Mouse (Mus musculus): ENCODE results near the gene Gpr12.
A peak's percentile ranks its signal among the peaks of the same experiment; 100 is the strongest.
"Not testable (repeated sequence)": the region's sequence is repeated elsewhere in the genome, so short reads cannot be mapped to it uniquely, and the experiment has no call there.

Gene Gpr12

DNA sequence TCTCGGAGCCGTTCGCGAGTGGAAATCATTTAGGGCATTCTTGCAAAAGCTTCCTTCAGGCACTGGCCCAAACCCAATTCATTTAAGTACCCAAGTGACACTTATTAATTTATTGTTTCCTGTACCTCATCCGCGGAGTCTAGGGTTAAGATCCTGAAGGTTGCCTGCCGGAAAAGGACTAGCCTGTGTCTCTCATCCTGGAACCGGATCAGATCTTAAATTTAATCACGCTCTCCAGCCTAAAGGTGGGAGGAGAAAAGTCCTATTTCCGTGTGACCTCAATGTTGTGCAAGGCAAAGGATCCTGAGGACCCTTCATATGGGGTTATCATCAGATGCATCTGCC, 240 bp upstream of the Gpr12 start:
- no peak for DNase-seq

DNA sequence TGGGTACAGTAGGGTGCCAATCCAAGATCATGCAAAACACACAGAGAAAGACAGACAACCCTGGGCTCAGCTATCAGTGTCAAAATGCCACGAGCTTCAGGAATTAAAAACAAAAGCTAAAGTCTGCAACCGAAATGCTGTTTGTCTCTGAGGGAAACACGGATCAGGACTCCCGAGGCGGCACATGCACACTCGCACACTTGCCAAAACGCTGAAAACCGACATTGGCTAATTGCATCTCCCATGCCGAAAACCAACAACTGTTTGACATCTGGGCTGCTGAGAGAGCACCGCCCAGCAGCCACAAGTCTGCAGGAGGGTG, 922 bp downstream of the Gpr12 start:
- no peak for DNase-seq

DNA sequence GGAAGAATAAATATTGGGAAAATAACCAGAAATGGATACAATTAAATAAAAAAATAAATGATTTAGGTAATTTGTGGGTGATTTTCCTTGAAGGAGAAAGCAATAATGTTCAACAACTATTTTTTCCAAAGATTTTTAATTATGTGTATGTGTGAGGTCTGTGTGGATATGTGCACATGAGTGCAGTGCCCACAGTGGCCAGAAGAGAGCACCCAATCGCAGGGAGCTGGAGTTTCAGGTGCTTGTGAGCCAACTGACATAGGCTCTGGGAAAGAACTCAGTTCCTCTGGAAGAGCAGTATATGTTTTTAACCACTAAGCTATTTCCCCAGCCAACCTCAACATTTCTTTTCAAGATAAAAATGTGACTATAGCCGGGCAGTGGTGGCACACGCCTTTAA, 8.4 kb downstream of the Gpr12 start:
- DNase-seq = no peak

DNA sequence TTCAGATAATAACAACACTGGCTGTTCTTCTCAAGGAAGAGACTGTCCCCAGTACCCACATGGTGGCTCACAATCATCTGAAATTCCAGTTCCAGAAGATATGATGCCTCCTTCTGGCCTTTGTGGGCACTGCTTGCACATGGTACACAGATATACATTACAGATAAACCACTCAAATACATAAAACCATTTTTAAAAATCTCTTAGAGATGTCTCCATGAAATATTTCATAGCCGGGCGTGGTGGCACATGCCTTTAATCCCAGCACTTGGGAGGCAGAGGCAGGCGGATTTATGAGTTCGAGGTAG, 12.3 kb downstream of the Gpr12 start:
- DNase-seq = not testable (repeated sequence)

DNA sequence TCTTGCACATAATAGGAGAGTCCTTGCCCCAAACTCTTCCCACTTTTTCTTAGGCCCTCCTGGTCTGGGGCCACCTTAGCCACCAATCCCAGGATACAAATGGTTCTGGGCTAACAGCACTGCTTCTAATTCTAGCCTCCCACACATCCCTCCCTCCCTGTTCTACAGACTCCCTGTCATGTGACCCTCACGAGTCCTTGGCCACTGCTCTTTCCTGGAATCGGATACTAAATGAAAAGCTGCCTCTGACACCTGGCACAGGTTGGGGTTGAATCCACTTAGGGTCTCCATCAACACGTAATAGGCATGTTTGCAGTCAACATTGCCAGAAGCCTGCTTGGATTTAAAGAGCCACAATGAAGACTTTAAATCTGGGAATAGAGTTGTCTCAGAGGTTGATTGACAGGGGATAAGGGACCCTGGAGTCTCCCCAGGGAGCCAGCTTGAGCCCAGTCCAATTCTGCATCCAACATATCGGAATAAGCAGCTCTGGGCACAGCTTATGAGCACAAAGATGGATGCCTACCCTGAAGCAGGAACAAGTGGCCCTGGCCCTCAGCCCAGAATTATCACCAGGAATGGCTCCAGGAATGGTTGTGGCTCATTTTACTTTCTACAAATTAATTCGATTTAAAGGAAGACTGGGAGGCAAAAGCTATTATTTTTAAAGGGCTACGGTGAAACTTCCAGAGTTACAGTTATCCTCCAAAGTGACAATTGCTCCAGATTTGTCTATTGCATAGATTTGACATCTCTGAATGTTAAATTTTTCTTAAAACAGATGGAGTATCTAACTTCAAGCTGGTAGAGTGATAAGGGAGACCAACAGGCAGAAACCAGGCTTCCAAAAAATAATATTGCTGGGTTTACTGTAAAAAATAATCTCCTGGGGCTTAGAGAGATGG, 13.0 kb downstream of the Gpr12 start:
- DNase-seq = peak; percentile 85

DNA sequence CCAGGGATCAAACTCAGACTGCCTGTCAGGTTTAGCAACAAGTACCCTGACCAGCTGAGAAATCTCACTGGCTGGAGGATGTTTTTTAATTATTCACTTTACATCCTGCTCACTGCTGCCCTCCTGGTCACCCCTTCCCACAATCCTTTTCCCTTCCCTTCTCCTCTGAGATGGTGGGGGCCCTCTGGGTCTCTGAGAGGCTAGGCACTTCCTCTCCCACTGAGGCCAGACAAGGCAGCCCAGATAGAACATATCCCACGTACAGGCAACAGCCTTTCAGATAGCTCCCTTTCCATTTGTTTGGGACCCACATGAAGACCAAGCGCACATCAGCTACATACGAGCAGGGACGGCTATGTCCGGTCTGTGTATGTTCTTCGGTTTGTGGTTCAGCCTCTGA, 14.9 kb downstream of the Gpr12 start:
- DNase-seq = not testable (repeated sequence)

DNA sequence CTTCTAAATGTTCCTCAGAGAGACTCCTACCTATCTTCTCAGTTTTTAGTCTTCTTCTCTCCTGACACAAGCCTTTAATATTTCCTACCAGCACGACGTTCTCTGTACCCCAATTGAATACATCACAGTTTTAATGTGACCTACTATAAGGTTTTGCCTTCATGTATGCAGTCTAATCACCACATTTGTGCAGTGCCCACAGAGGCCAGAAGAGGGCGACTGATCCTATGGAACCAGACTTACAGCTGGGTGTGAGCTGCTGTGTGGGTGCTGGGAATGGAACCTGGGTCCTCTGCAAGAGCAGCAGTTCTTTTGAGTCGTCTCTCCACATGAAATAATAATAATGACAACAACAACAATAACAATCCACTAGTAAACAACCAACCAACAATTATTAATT, 18.0 kb downstream of the Gpr12 start:
- no peak for DNase-seq

DNA sequence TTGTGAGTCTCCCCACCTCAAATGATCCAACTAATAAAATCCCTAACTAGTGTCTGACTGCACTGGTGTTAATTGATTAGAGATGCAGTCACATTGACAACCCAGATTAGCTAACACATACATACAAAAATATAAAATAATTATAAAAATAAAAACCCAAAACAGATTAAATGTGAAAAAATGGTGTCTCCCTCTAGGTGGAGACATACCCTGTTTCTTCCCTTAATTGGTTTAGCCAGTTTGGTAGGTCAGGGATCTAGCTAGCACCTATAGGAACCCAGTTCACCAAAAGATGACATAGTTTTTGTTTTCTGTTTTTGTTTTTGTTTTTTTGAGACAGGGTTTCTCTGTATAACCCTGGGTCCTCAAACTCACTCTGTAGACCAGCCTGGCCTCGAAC, 20.8 kb downstream of the Gpr12 start:
- no peak for DNase-seq

DNA sequence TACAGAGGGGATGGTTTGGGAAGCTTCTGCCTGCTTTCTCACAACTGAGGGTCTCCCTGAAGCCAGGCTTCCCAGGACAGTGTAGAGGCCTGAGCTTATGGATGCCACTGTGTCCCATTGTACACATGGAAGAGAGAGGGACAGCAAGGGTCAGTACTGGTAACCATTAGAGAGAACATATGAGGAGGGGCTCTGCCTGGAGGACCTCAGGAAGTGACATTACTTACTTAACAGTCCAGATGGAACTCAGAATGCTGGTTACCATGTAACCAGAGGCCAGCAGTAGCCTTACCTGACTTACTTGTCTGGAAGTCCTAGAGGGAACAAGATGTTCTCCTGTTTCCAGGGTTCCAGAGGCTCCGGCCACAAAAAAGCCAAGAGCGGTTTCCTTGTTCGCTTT, 29.2 kb downstream of the Gpr12 start, which contains the start of gene Gm3415:
Gene Gm3415 (plus strand): TSS at position 301 of the 400 bp plus-strand sequence.
- not testable (repeated sequence) for DNase-seq

DNA sequence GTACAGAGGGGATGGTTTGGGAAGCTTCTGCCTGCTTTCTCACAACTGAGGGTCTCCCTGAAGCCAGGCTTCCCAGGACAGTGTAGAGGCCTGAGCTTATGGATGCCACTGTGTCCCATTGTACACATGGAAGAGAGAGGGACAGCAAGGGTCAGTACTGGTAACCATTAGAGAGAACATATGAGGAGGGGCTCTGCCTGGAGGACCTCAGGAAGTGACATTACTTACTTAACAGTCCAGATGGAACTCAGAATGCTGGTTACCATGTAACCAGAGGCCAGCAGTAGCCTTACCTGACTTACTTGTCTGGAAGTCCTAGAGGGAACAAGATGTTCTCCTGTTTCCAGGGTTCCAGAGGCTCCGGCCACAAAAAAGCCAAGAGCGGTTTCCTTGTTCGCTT, 47.7 kb downstream of the Gpr12 start, which contains the start of gene Gm3409:
Gene Gm3409 (plus strand): TSS at position 301 of the 400 bp plus-strand sequence.
- not testable (repeated sequence) for DNase-seq

Data from layer of hippocampus, adult 9-11 months (tissue).